Mouse (Mus musculus) intestine, embryonic 16.5 days (tissue): ENCODE measurements at regions not wholly inside any gene's neighbourhood (a gene's known extent, or its start where the extent isn't known, plus 50 kb on each side); places are given as distances from the start of the nearest gene placed in this dataset.

Experiments used
- ATAC-seq: fragments of 200-750 bp; cut with Nextera tagmentation; 2 replicates; pipeline ENCODE4 v1.8.0; 2017; ENCODE audit warnings: moderate TSS enrichment, moderate library complexity
- H3K27ac ChIP-seq: fragments of 300-500 bp; sonication (generic); 2 replicates; pipeline ENCODE4 v1.5.1; 2014; ENCODE audit warnings: mild to moderate bottlenecking, low read length
- H3K27me3 ChIP-seq: fragments of 300-500 bp; sonication (generic); replicated peaks from 2 replicates; pipeline ENCODE4 v1.6.1; 2014; ENCODE audit warnings: low read length, control low read depth, mixed read lengths; ENCODE audit not compliant: control insufficient read depth, insufficient read depth
- H3K36me3 ChIP-seq: fragments of 300-500 bp; sonication (generic); 2 replicates; pipeline ENCODE4 v1.6.1; 2014; ENCODE audit warnings: low read length, control low read depth; ENCODE audit not compliant: control insufficient read depth, insufficient read depth
- H3K4me1 ChIP-seq: fragments of 300-500 bp; sonication (generic); 2 replicates; pipeline ENCODE4 v1.6.1; 2014; ENCODE audit warnings: low read length, control low read depth, mixed read lengths; ENCODE audit not compliant: control insufficient read depth, insufficient read depth
- H3K4me2 ChIP-seq: fragments of 300-500 bp; sonication (generic); 2 replicates; pipeline ENCODE4 v1.6.1; 2014; ENCODE audit warnings: low read depth, low read length, control low read depth
- H3K4me3 ChIP-seq: fragments of 300-500 bp; sonication (generic); 2 replicates; pipeline ENCODE4 v1.5.1; 2014; ENCODE audit warnings: mild to moderate bottlenecking, low read length
- H3K9ac ChIP-seq: fragments of 300-500 bp; sonication (generic); 2 replicates; pipeline ENCODE4 v1.6.1; 2014; ENCODE audit warnings: low read depth, low read length
- H3K9me3 ChIP-seq: fragments of 300-500 bp; sonication (generic); 2 replicates; pipeline ENCODE4 v1.6.1; 2016; ENCODE audit warnings: low read length, control low read depth; ENCODE audit not compliant: control insufficient read depth
- WGBS: fragments of 180-500 bp; shearing (Covaris S2); extraction: QIAGEN DNeasy Blood & Tissue Kit; methylation state at CpG from one replicate; pipeline ENCODE4 v1.1.7; 2014; 5-methylcytosine and 5-hydroxymethylcytosine counted together

- Histone ChIP-seq H3K27me3 (no peaks in the 10 kb centered on the region), H3K9ac (no peak overlapping the region), H3K4me1 (no peaks in the 10 kb centered on the region), H3K36me3 (no peaks in the 10 kb centered on the region), H3K9me3 (no peaks in the 10 kb centered on the region), H3K27ac (no peak overlapping the region), H3K4me2 (no peak overlapping the region), H3K4me3 (no peak overlapping the region)
- 59% methylated on average over 2 of the region's 2 CpGs for WGBS
- ATAC-seq = no peak
Observed at GRCm38 (mm10) chr7:71425982-71426381, 74.7 kb upstream of the Gm10295 start.

DNA sequence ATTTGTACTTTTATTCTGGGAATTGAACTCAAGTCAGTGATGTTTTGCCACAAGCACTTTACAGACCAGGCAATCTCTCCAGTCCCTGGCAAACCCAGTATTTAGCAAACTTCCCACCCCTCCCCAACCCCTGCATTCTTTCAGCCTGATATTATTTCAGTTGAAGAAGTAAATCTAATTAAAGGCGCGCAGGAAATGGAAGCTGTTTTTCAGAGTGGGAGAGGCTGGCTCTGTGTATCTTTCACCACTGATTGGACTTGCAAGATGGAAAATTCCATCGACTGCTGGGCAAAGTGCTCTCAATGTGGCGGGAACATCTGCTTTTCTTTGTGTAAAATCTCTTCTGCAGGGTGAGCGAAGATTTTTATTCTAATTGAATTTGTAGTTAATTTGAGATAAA lies 68.0 kb upstream of the Gm10295 start:
- H3K27ac ChIP-seq = no peak overlapping the region
- no peaks in the 10 kb centered on the region for H3K9me3 ChIP-seq
- H3K4me1 ChIP-seq = no peaks in the 10 kb centered on the region
- WGBS = 55% methylated on average over 5 of the region's 5 CpGs
- no peak for ATAC-seq
- no peak overlapping the region for H3K9ac ChIP-seq
- H3K4me3 ChIP-seq = no peak overlapping the region
- H3K27me3 ChIP-seq = no peaks in the 10 kb centered on the region
- no peaks in the 10 kb centered on the region for H3K36me3 ChIP-seq
- H3K4me2 ChIP-seq = no peak overlapping the region

GRCm38 (mm10) chr7:71418856-71419255 lies 67.6 kb upstream of the Gm10295 start:
- no peaks in the 10 kb centered on the region for H3K27me3 ChIP-seq
- H3K4me3 ChIP-seq = no peak overlapping the region
- no peak overlapping the region for H3K27ac ChIP-seq
- H3K36me3 ChIP-seq = no peaks in the 10 kb centered on the region
- no peaks in the 10 kb centered on the region for H3K4me1 ChIP-seq
- H3K9me3 ChIP-seq = no peaks in the 10 kb centered on the region
- WGBS = 49% methylated on average over 3 of the region's 3 CpGs
- H3K4me2 ChIP-seq = no peak overlapping the region
- no peak overlapping the region for H3K9ac ChIP-seq
- no peak for ATAC-seq

GRCm38 (mm10) chr7:71414756-71415155 lies 63.5 kb upstream of the Gm10295 start:
- H3K9me3 ChIP-seq = no peaks in the 10 kb centered on the region
- ATAC-seq = no peak
- no peak overlapping the region for H3K27ac ChIP-seq
- H3K9ac ChIP-seq = no peak overlapping the region
- H3K27me3 ChIP-seq = no peaks in the 10 kb centered on the region
- H3K4me3 ChIP-seq = no peak overlapping the region
- H3K36me3 ChIP-seq = no peaks in the 10 kb centered on the region
- H3K4me2 ChIP-seq = no peak overlapping the region
- WGBS = 75% methylated on average over 2 of the region's 2 CpGs
- H3K4me1 ChIP-seq = no peaks in the 10 kb centered on the region

- no peaks in the 10 kb centered on the region for H3K36me3 ChIP-seq
- no peaks in the 10 kb centered on the region for H3K27me3 ChIP-seq
- no peak overlapping the region for H3K27ac ChIP-seq
- no peaks in the 10 kb centered on the region for H3K4me1 ChIP-seq
- H3K4me2 ChIP-seq = no peak overlapping the region
- H3K9me3 ChIP-seq = no peaks in the 10 kb centered on the region
- no peak for ATAC-seq
- WGBS = 81% methylated on average over 6 of the region's 6 CpGs
- no peak overlapping the region for H3K4me3 ChIP-seq
- H3K9ac ChIP-seq = no peak overlapping the region
Observed at GRCm38 (mm10) chr7:71413121-71413520, 61.8 kb upstream of the Gm10295 start.

- H3K27ac ChIP-seq = no peak overlapping the region
- no peaks in the 10 kb centered on the region for H3K36me3 ChIP-seq
- peak overlapping the region; percentile 73 for H3K4me2 ChIP-seq
- ATAC-seq = peak; percentile 79
- H3K9ac ChIP-seq = 0 out of 2 replicates have a peak overlapping the region, but pooled peaks have one; percentile 25
- 2% methylated on average over 12 of the region's 12 CpGs for WGBS
- no peaks in the 10 kb centered on the region for H3K27me3 ChIP-seq
- no peaks in the 10 kb centered on the region for H3K4me1 ChIP-seq
- H3K9me3 ChIP-seq = no peaks in the 10 kb centered on the region
- H3K4me3 ChIP-seq = peak overlapping the region; percentile 42
Observed at GRCm38 (mm10) chr7:71412079-71412478, 60.8 kb upstream of the Gm10295 start.

- Histone ChIP-seq H3K27ac (peak overlapping the region; percentile 52; the same call in 1 of the 2 replicates), H3K9ac (0 out of 2 replicates have a peak overlapping the region, but pooled peaks have one; percentile 25), H3K36me3 (no peaks in the 10 kb centered on the region), H3K4me1 (no peaks in the 10 kb centered on the region), H3K9me3 (no peaks in the 10 kb centered on the region), H3K4me2 (peak overlapping the region; percentile 73), H3K4me3 (peak overlapping the region; percentile 42), H3K27me3 (no peaks in the 10 kb centered on the region)
- ATAC-seq = peak; percentile 66
- 18% methylated on average over 14 of the region's 14 CpGs for WGBS
Observed at GRCm38 (mm10) chr7:71411293-71412011, 60.2 kb upstream of the Gm10295 start.

- Histone ChIP-seq H3K27me3 (no peaks in the 10 kb centered on the region), H3K4me3 (no peak overlapping the region), H3K27ac (0 out of 2 replicates have a peak overlapping the region, but pooled peaks have one; percentile 9), H3K4me2 (no peak overlapping the region), H3K9me3 (no peaks in the 10 kb centered on the region), H3K9ac (no peak overlapping the region), H3K36me3 (no peaks in the 10 kb centered on the region), H3K4me1 (no peaks in the 10 kb centered on the region)
- WGBS = 71% methylated on average over 9 of the region's 9 CpGs
- no peak for ATAC-seq
Observed at GRCm38 (mm10) chr7:71409903-71410302, 58.6 kb upstream of the Gm10295 start.

DNA sequence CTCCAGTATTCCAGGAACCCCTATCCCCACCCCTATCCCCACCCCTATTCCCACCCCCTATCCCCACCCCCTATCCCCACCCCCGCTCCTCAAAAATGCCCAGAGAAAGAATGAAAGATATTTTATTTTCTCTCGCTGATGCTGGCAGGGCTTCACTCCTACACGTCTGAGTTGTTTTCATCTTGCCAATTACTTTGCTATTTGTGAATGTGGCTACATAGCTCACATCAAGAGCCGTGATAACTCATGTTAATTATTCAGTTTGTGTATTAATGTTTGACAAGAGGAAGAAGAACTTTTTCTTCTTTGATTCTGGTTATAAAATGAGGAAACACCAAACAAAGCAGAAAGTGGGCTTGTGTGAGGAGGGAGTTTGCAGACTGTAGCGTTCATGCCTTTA lies 57.8 kb upstream of the Gm10295 start:
- H3K4me1 ChIP-seq = no peaks in the 10 kb centered on the region
- H3K9ac ChIP-seq = no peak overlapping the region
- H3K27ac ChIP-seq = no peak overlapping the region
- no peak overlapping the region for H3K4me2 ChIP-seq
- no peaks in the 10 kb centered on the region for H3K36me3 ChIP-seq
- WGBS = 44% methylated on average over 5 of the region's 5 CpGs
- no peak overlapping the region for H3K4me3 ChIP-seq
- no peak for ATAC-seq
- no peaks in the 10 kb centered on the region for H3K27me3 ChIP-seq
- no peaks in the 10 kb centered on the region for H3K9me3 ChIP-seq

- H3K4me2 ChIP-seq = no peak overlapping the region
- H3K36me3 ChIP-seq = no peaks in the 10 kb centered on the region
- H3K9me3 ChIP-seq = no peaks in the 10 kb centered on the region
- no peaks in the 10 kb centered on the region for H3K4me1 ChIP-seq
- no peak for ATAC-seq
- no peak overlapping the region for H3K4me3 ChIP-seq
- WGBS = 85% methylated on average over 8 of the region's 8 CpGs
- H3K27ac ChIP-seq = no peak overlapping the region
- no peaks in the 10 kb centered on the region for H3K27me3 ChIP-seq
- H3K9ac ChIP-seq = no peak overlapping the region
Observed at GRCm38 (mm10) chr7:71406283-71406682, 55.0 kb upstream of the Gm10295 start.
